Mouse (Mus musculus) hindbrain, embryonic 14.5 days (tissue): ENCODE results near the gene Slc2a12. TPM values are rescaled to one million over a fixed set of nuclear protein-coding genes. Genes with fewer than 3 reads are reported as not detected.

ENCODE experiments used
- ATAC-seq: fragments of 200-750 bp; cut with Nextera tagmentation; 2 replicates; pipeline ENCODE4 v1.8.0; 2017; ENCODE audit warnings: moderate number of reproducible peaks, mild to moderate bottlenecking, moderate TSS enrichment, moderate library complexity; ENCODE audit not compliant: low FRiP score
- DNase-seq: peaks from one replicate; pipeline ENCODE4 v3.0.0-alpha.2; 2015; ENCODE audit warnings: low spot score
- H3K27ac ChIP-seq: fragments of 300-500 bp; sonication (generic); 2 replicates; pipeline ENCODE4 v1.5.1; 2014; ENCODE audit warnings: mild to moderate bottlenecking, moderate library complexity
- H3K27me3 ChIP-seq: fragments of 300-500 bp; sonication (generic); 2 replicates; pipeline ENCODE4 v1.6.1; 2014; ENCODE audit warnings: mild to moderate bottlenecking, low read length, mixed read lengths; ENCODE audit not compliant: control insufficient read depth, insufficient read depth
- H3K36me3 ChIP-seq: fragments of 300-500 bp; sonication (generic); replicated peaks from 2 replicates; pipeline ENCODE4 v1.6.1; 2014; ENCODE audit not compliant: control insufficient read depth, insufficient read depth
- H3K4me1 ChIP-seq: fragments of 300-500 bp; sonication (generic); replicated peaks from 2 replicates; pipeline ENCODE4 v1.6.1; 2014; ENCODE audit warnings: antibody characterized with exemption, low read length, mixed read lengths; ENCODE audit not compliant: control insufficient read depth, insufficient read depth
- H3K4me2 ChIP-seq: fragments of 300-500 bp; sonication (generic); replicated peaks from 2 replicates; pipeline ENCODE4 v1.6.1; 2014; ENCODE audit warnings: mild to moderate bottlenecking, moderate library complexity
- H3K4me3 ChIP-seq: fragments of 300-500 bp; sonication (generic); replicated peaks from 2 replicates; pipeline ENCODE4 v1.5.1; 2014; ENCODE audit warnings: mild to moderate bottlenecking, low read length
- H3K9ac ChIP-seq: fragments of 300-500 bp; sonication (generic); 2 replicates; pipeline ENCODE4 v1.6.1; 2014
- H3K9me3 ChIP-seq: fragments of 300-500 bp; sonication (generic); 2 replicates; pipeline ENCODE4 v1.6.1; 2016; ENCODE audit warnings: low read length; ENCODE audit not compliant: control insufficient read depth
- WGBS: fragments of 180-500 bp; shearing (Covaris S2); extraction: QIAGEN DNeasy Blood & Tissue Kit; methylation state at CpG from one replicate; pipeline ENCODE4 v1.1.7; 2014; 5-methylcytosine and 5-hydroxymethylcytosine counted together
- microRNA-seq: library from miRNA; unstranded; fragments of <30 nt; microRNA quantifications from one replicate; pipeline ENCODE4, GENCODE M21; 2016
- polyA plus RNA-seq: library from polyadenylated mRNA; unstranded; fragments of >200 nt; fragmentation: Nextera tagmentation; extraction: Ambion mirVana; gene quantifications from 2 replicates; pipeline ENCODE4 v1.2.1, GENCODE M21; 2014

Slc2a12 gene
- polyA plus RNA-seq, 1 experiment from 2014 or later, result 8.0 TPM

DNA sequence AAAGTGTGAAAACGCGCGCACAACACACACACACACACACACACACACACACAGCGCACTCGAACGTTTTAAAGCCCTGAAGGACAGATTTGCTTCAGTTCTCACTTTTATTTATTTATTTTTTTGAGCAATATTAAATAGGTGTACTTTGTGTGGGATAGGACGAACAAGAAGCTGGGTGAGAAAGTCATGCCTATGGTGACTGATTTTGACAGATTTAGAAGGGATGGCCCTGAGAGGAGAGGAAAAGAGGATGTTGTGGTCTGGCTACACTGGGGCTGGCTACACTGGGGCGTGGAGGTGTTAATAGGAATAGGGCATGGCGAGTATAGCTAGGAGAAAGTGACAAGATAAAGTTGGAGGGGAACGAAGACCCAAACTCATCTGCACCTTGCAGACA is 87.4 kb downstream of the Slc2a12 start:
- no peak overlapping the region for H3K27ac ChIP-seq
- H3K4me1 ChIP-seq, result peaks cover 27% of the 10 kb centered on the region
- peak overlapping the region; percentile 98 for H3K4me2 ChIP-seq
- no peaks in the 10 kb centered on the region for H3K27me3 ChIP-seq
- DNase-seq (no peak), ATAC-seq (no peak)
- no peaks in the 10 kb centered on the region for H3K9me3 ChIP-seq
- peak overlapping the region; percentile 92 for H3K4me3 ChIP-seq
- peak overlapping the region; percentile 99 for H3K9ac ChIP-seq
- WGBS, result 67% methylated on average over 10 of the region's 10 CpGs
- H3K36me3 ChIP-seq, result no peaks in the 10 kb centered on the region

DNA sequence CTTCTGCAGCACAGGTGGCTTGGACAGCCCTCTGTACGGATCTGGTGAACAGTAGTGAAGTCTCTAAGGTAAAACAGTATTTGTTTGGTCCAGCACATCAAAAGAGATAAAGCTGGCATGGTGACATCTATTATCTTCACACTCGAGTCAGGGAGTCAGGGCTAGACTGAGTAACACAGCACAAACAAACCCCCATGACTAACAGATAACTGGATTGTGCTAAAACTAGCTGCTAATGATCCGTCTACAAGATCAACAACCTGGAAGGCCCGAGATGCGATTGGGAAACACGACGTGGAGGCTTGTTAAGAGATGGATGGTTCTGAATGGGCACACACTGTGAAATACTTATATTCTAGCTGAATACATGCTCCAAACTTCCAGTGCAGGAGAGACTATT is 101.1 kb downstream of the Slc2a12 start:
- Histone ChIP-seq H3K4me3 (no peak overlapping the region), H3K4me2 (no peak overlapping the region), H3K27me3 (no peaks in the 10 kb centered on the region), H3K9me3 (no peaks in the 10 kb centered on the region), H3K36me3 (no peaks in the 10 kb centered on the region), H3K9ac (no peak overlapping the region), H3K27ac (peak overlapping the region; percentile 60), H3K4me1 (0 out of 2 replicates have a peak, but pooled peaks cover 13% of the 10 kb centered on the region)
- peak; percentile 28 for DNase-seq
- peak; percentile 51 for ATAC-seq
- 53% methylated on average over 7 of the region's 7 CpGs for WGBS

- Histone ChIP-seq H3K27me3 (no peaks in the 10 kb centered on the region), H3K9ac (no peak overlapping the region), H3K4me3 (no peak overlapping the region), H3K36me3 (no peaks in the 10 kb centered on the region), H3K27ac (peak overlapping the region; percentile 60), H3K4me2 (no peak overlapping the region), H3K9me3 (no peaks in the 10 kb centered on the region), H3K4me1 (0 out of 2 replicates have a peak, but pooled peaks cover 13% of the 10 kb centered on the region)
- DNase-seq, result peak; percentile 78
- peak; percentile 93 for ATAC-seq
- 45% methylated on average over 13 of the region's 13 CpGs for WGBS
Measured at GRCm38 (mm10) chr10:22746334-22747322, 101.8 kb downstream of the Slc2a12 start.

DNA sequence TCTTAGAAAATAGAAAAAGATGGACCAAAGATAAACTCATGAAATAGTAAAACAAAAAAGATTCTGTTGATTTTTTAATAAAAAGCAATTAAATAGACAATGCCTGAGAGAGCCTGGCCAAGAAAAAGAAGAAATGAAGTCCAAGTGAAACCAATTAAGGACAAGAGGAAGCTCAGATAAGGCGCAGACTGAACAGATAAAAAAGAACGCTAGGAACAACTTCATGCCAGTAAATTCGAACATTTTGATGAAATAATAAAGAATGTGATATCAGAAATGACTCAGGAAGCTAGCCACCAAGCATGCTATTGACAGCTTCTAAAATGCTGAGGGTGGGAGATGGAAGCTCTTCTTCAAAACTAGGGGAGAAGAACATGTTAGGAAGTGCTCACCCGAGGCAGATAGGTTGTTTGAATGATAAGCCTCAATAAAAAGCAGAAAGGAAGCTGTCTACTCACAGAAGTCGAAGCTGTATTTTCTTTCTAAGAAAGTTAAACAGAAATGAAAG is 106.4 kb downstream of the Slc2a12 start:
- H3K9ac ChIP-seq, result no peak overlapping the region
- 0 out of 2 replicates have a peak, but pooled peaks cover 9% of the 10 kb centered on the region for H3K4me1 ChIP-seq
- H3K9me3 ChIP-seq, result no peaks in the 10 kb centered on the region; the same call in 1 of the 2 replicates
- ATAC-seq, result no peak
- WGBS, result 78% methylated on average over 5 of the region's 5 CpGs
- no peak for DNase-seq
- H3K4me3 ChIP-seq, result no peak overlapping the region
- no peaks in the 10 kb centered on the region for H3K27me3 ChIP-seq
- no peak overlapping the region for H3K27ac ChIP-seq
- no peak overlapping the region for H3K4me2 ChIP-seq
- H3K36me3 ChIP-seq, result no peaks in the 10 kb centered on the region

Small RNA genes lying within 50 kb of the gene (microRNA-seq; reads per million reads assigned to microRNA genes)
- gene Mir7663, result not detected

Other genes with a start within 250 kb of the Slc2a12 start
- gene Tbpl1, start 86.9 kb downstream of the Slc2a12 start, polyA plus RNA-seq, result 88.7 and 90.5 TPM in 2 replicates
- 0.93 and 2.5 TPM in 2 replicates for gene Tcf21, start 175.2 kb downstream of the Slc2a12 start, polyA plus RNA-seq